Mouse (Mus musculus): ENCODE measurements around the gene Edf1.

DNA sequence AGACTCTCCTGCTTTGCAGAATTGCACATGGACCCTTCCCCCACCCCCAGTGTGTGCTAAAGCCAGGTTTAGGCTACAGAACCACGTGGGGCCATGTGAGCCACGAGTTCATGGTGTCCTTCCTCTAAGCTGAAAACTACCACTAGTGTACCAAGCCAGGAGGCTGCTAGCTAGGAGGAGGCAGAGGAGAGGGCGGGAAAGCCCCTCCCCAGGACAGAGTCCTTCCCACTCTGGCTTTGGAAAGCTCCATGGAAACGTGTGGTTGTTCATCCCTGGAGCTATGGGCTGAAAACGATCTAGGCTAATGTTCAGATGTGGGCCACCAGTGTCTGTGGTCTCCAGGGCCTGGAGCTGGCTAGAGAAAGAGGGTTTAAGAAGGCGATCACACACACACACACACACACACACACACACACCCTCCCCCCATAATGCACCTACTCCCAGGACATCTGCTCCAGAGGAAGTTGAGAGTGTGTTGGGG lies 23.0 kb downstream of the Edf1 start:
- no peak for TF ChIP-seq TAL1 (IDR thresholded peaks at IDR 0.05; ENCODE audit: low read length)
- TF ChIP-seq GATA1 (IDR thresholded peaks at IDR 0.05; ENCODE audit: low read length) = no peak
